Mouse (Mus musculus) CH12.LX (cell line): ENCODE measurements around the gene Slc5a8. TPM values are rescaled to one million over a fixed set of nuclear protein-coding genes. Genes with fewer than 3 reads are reported as not detected.

Experiments used
- DNase-seq: peaks from one replicate; pipeline ENCODE4 v3.0.0-alpha.2; 2013; ENCODE audit errors: extremely low read depth
- H3K27ac ChIP-seq: 2 replicates; pipeline ENCODE4 v1.5.1; 2012; ENCODE audit warnings: low read depth, mild to moderate bottlenecking, control low read depth, moderate library complexity; ENCODE audit not compliant: insufficient read depth
- H3K27me3 ChIP-seq: replicated peaks from 2 replicates; pipeline ENCODE3; 2012; ENCODE audit warnings: inconsistent platforms
- H3K36me3 ChIP-seq, 2 experiments: replicated peaks in 1 of 2; 2 replicates each; pipeline versions ENCODE3 to v1.6.1; 2012; ENCODE audit warnings: inconsistent platforms in 1 of 2, low read length in 1 of 2, mild to moderate bottlenecking in 1 of 2, mixed read lengths in 1 of 2, moderate library complexity in 1 of 2; ENCODE audit not compliant: control insufficient read depth in 1 of 2, insufficient read depth in 1 of 2
- H3K4me1 ChIP-seq, 2 experiments: 2 replicates each; pipeline ENCODE4 v1.6.1; 2012; ENCODE audit warnings: inconsistent platforms in 1 of 2, moderate library complexity in 1 of 2; ENCODE audit not compliant: insufficient read depth in 2 of 2, control insufficient read depth in 1 of 2
- H3K4me2 ChIP-seq: 2 replicates; pipeline ENCODE4 v1.6.1; 2012; ENCODE audit warnings: low read depth, mild to moderate bottlenecking, control low read depth; ENCODE audit not compliant: poor library complexity, insufficient read depth, severe bottlenecking
- H3K4me3 ChIP-seq, 3 experiments: fragments of 150-350 bp in 1 of 3; sonication (generic) in 1 of 3; replicated peaks in 1 of 3; 2 replicates each; pipeline versions ENCODE3 to v1.5.1; 2011 to 2012; ENCODE audit warnings: low read depth in 2 of 3, low read length in 2 of 3, mild to moderate bottlenecking in 2 of 3, moderate library complexity in 2 of 3, control low read depth in 1 of 3, improper control_type of control experiment in 1 of 3, inconsistent platforms in 1 of 3, mixed read lengths in 1 of 3; ENCODE audit not compliant: poor library complexity in 1 of 3
- H3K79me2 ChIP-seq: replicated peaks from 2 replicates; pipeline ENCODE4 v1.6.1; 2012; ENCODE audit warnings: mild to moderate bottlenecking, moderate library complexity; ENCODE audit not compliant: control insufficient read depth, poor library complexity, insufficient read depth, severe bottlenecking; ENCODE audit errors: extremely low read depth
- H3K9ac ChIP-seq: 2 replicates; pipeline ENCODE4 v1.6.1; 2012; ENCODE audit warnings: low read depth, mild to moderate bottlenecking, control low read depth, moderate library complexity; ENCODE audit not compliant: insufficient read depth
- H3K9me3 ChIP-seq: replicated peaks from 2 replicates; pipeline ENCODE3; 2012; ENCODE audit warnings: low read length, inconsistent platforms, mixed read lengths
- CTCF ChIP-seq, 2 experiments: IDR thresholded peaks in 1 of 2; conservative IDR thresholded peaks in 1 of 2; 2 replicates each; pipeline ENCODE4 v1.5.1; 2011 to 2012; ENCODE audit warnings: low read depth in 2 of 2, low read length in 2 of 2, improper control_type of control experiment in 1 of 2, inconsistent platforms in 1 of 2, mild to moderate bottlenecking in 1 of 2, moderate library complexity in 1 of 2
- EP300 ChIP-seq: IDR thresholded peaks from 2 replicates; pipeline ENCODE4 v1.6.1; 2011; ENCODE audit warnings: low read length, improper control_type of control experiment
- HCFC1 ChIP-seq: IDR thresholded peaks from 2 replicates; pipeline ENCODE4 v1.6.1; 2012; ENCODE audit warnings: low read depth, mild to moderate bottlenecking, inconsistent platforms, low read length, improper control_type of control experiment
- JUN ChIP-seq: IDR thresholded peaks from 2 replicates; pipeline ENCODE4 v1.6.1; 2011; ENCODE audit warnings: low read depth, mild to moderate bottlenecking, low read length, improper control_type of control experiment, moderate library complexity; ENCODE audit not compliant: insufficient read depth
- MAFK ChIP-seq: IDR thresholded peaks from 2 replicates; pipeline ENCODE4 v1.6.1; 2011; ENCODE audit warnings: low read length, improper control_type of control experiment; ENCODE audit not compliant: insufficient replicate concordance
- MAX ChIP-seq: IDR thresholded peaks from 2 replicates; pipeline ENCODE4 v1.6.1; 2011; ENCODE audit warnings: low read length, improper control_type of control experiment
- MAZ ChIP-seq: IDR thresholded peaks from 2 replicates; pipeline ENCODE4 v1.6.1; 2012; ENCODE audit warnings: low read depth, mild to moderate bottlenecking, inconsistent platforms, low read length, improper control_type of control experiment, moderate library complexity
- MEF2A ChIP-seq: IDR thresholded peaks from 2 replicates; pipeline ENCODE4 v1.6.1; 2014; ENCODE audit warnings: low read depth, mild to moderate bottlenecking, inconsistent platforms, low read length, improper control_type of control experiment, borderline replicate concordance
- MXI1 ChIP-seq: IDR thresholded peaks from 2 replicates; pipeline ENCODE4 v1.6.1; 2011; ENCODE audit warnings: mild to moderate bottlenecking, low read depth, low read length, improper control_type of control experiment
- MYC ChIP-seq: IDR thresholded peaks from 2 replicates; pipeline ENCODE4 v1.6.1; 2011; ENCODE audit warnings: low read depth, mild to moderate bottlenecking, improper control_type of control experiment, low read length
- NELFE ChIP-seq: IDR thresholded peaks from 2 replicates; pipeline ENCODE4 v1.6.1; 2011; ENCODE audit warnings: low read depth, low read length, improper control_type of control experiment
- PAX5 ChIP-seq: IDR thresholded peaks from 2 replicates; pipeline ENCODE4 v1.6.1; 2012; ENCODE audit warnings: low read length, inconsistent platforms, mixed read lengths
- POLR2A ChIP-seq: IDR thresholded peaks from 2 replicates; pipeline ENCODE4 v1.6.1; 2011; ENCODE audit warnings: low read depth, mild to moderate bottlenecking, improper control_type of control experiment, low read length
- POLR2AphosphoS2 ChIP-seq: IDR thresholded peaks from 2 replicates; pipeline ENCODE4 v1.6.1; 2011; ENCODE audit warnings: low read depth, low read length, improper control_type of control experiment
- RAD21 ChIP-seq: IDR thresholded peaks from 2 replicates; pipeline ENCODE4 v1.6.1; 2011; ENCODE audit warnings: low read depth, mild to moderate bottlenecking, low read length, improper control_type of control experiment, moderate library complexity
- RCOR1 ChIP-seq: conservative IDR thresholded peaks from 2 replicates; pipeline ENCODE4 v1.6.1; 2012; ENCODE audit warnings: low read depth, mild to moderate bottlenecking, inconsistent platforms, low read length, improper control_type of control experiment
- UBTF ChIP-seq: IDR thresholded peaks from 2 replicates; pipeline ENCODE4 v1.6.1; 2012; ENCODE audit warnings: low read depth, mild to moderate bottlenecking, inconsistent platforms, low read length, improper control_type of control experiment, moderate library complexity
- ZC3H11A ChIP-seq: IDR thresholded peaks from 2 replicates; pipeline ENCODE4 v1.6.1; 2012; ENCODE audit warnings: low read depth, mild to moderate bottlenecking, inconsistent platforms, low read length, improper control_type of control experiment
- ZMIZ1 ChIP-seq: IDR thresholded peaks from 2 replicates; pipeline ENCODE4 v1.6.1; 2012; ENCODE audit warnings: low read depth, mild to moderate bottlenecking, inconsistent platforms, low read length, improper control_type of control experiment
- ZNF384 ChIP-seq: IDR thresholded peaks from 2 replicates; pipeline ENCODE4 v1.6.1; 2012; ENCODE audit warnings: low read depth, low read length, improper control_type of control experiment, inconsistent platforms
- dilution Hi-C: fragments of 300-500 bp; cut with MboI; formaldehyde crosslinking; loops from 2 replicates; pipeline ENCODE4 v1.14.3; 2020; ENCODE audit warnings: low sequenced_read_pairs; ENCODE audit not compliant: extremely low pct_unique_long_range_greater_than_20kb, extremely low pct_ligation_motif_present
- in situ Hi-C: fragments of 300-500 bp; cut with MboI; formaldehyde crosslinking; loops from 3 replicates; pipeline ENCODE4 v1.14.3; 2019; ENCODE audit warnings: low sequenced_read_pairs, low pct_ligation_motif_present, low pct_unique_long_range_greater_than_20kb, mixed read lengths
- polyA plus RNA-seq: library from polyadenylated mRNA; unstranded; fragments of >175 nt; gene quantifications from 2 replicates; pipeline ENCODE4 v1.2.1, GENCODE M21; 2012; ENCODE audit warnings: low read depth; ENCODE audit not compliant: insufficient read length
- total RNA-seq, 2 experiments: library from RNA; depleted of rRNA; stranded (reverse); fragments of 300-350 nt in 1 of 2; fragments of >200 nt in 1 of 2; gene quantifications; 2 replicates each; pipeline ENCODE4 v1.2.3; 2012 to 2014

Gene Slc5a8
- total and polyA plus RNA-seq, 3 experiments = 0.23 to 1.5 (median 0.31) TPM

GRCm38 (mm10) chr10:88968586-88968985 is 82.8 kb downstream of the Slc5a8 start:
- TF ChIP-seq MAX (no peak), EP300 (no peak), MYC (no peak), ZNF384 (no peak), NELFE (no peak), MAFK (no peak), ZC3H11A (no peak), MEF2A (no peak), PAX5 (no peak), RAD21 (no peak), HCFC1 (no peak), JUN (no peak), UBTF (no peak), RCOR1 (no peak), ZMIZ1 (no peak), POLR2AphosphoS2 (no peak), POLR2A (no peak), MXI1 (no peak)
- H3K27ac ChIP-seq = no peak overlapping the region
- DNase-seq = no peak
- no peaks in the 10 kb centered on the region for H3K79me2 ChIP-seq
- H3K4me1 ChIP-seq = peaks cover 0 to 3% of the 10 kb centered on the region in 2 experiments; a peak in 1 of 4 replicates
- no peak overlapping the region for H3K4me3 ChIP-seq
- no peaks in the 10 kb centered on the region for H3K27me3 ChIP-seq
- dilution Hi-C loops = no loop called here
- H3K9ac ChIP-seq = no peak overlapping the region
- in situ Hi-C loops = no loop called here
- H3K36me3 ChIP-seq = no peaks in the 10 kb centered on the region
- H3K9me3 ChIP-seq = peaks cover 4% of the 10 kb centered on the region
- H3K4me2 ChIP-seq = no peak overlapping the region

DNA sequence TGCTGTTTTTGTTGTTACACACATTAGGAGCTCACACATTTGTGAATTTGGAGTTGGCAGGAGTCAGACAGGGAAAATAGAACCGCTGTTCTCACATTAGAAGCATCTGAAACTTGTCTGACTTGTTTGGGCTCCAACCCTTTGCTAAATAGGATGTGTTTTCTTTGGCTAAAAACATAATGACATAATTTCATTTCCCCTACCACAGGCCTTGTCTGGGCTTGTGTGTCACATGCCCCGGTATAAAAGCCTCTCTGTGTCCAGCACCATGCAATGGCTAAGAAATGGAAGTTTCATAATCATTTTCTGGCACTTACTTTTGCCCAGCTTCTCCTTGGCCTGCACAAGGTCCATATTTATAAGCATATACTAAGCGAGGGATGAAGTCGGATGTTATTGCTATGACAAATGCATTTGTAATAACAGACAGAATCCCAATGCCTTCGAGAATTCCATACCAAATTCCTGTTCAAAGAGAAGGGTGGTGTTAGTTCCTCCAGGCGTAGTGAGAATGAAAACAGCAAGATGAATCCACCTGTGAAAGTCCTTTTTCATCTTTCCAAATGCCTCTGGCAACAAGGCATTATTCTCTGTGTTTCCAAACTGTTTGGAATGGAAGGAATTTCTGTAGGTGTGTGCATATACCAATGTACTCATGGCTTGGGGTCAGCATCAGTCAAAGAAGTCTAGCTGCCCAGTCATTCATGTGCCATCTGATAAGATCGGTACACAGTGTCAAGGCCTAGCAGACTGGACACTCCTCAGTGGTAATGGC is 85.3 kb downstream of the Slc5a8 start:
- dilution Hi-C loops = no loop called here

More for the DNA sequence above, 85.3 kb downstream of the Slc5a8 start:
- Histone ChIP-seq H3K9ac (no peak overlapping the region), H3K4me3 (no peak overlapping the region), H3K9me3 (peaks cover 4% of the 10 kb centered on the region), H3K36me3 (no peaks in the 10 kb centered on the region), H3K4me1 (peaks cover 0 to 3% of the 10 kb centered on the region in 2 experiments; a peak in 1 of 4 replicates), H3K27me3 (no peaks in the 10 kb centered on the region), H3K27ac (no peak overlapping the region)
- in situ Hi-C loops = no loop called here
- DNase-seq = no peak
- no peak for TF ChIP-seq MAX
- TF ChIP-seq POLR2AphosphoS2 = no peak
- no peak for TF ChIP-seq NELFE
- TF ChIP-seq MAZ = no peak
- no peak for TF ChIP-seq CTCF (conservative IDR thresholded peaks at IDR 0.05 in 1 of 2, IDR thresholded peaks at IDR 0.05 in 1 of 2; ENCODE audit: low read depth in 2 of 2, low read length in 2 of 2)
- no peak for TF ChIP-seq JUN
- TF ChIP-seq, all 38 proteins: peak for 0
- no peak overlapping the region for H3K4me2 ChIP-seq
- no peaks in the 10 kb centered on the region for H3K79me2 ChIP-seq
